Mouse (Mus musculus) lung, embryonic 14.5 days (tissue): ENCODE measurements around the gene F5. TPM values are rescaled to one million over a fixed set of nuclear protein-coding genes. Genes with fewer than 3 reads are reported as not detected.
A peak's percentile ranks its signal among the peaks of the same experiment; 100 is the strongest.

ENCODE experiments used
- ATAC-seq: fragments of 200-750 bp; cut with Nextera tagmentation; 2 replicates; pipeline ENCODE4 v1.8.0; 2017; ENCODE audit warnings: mild to moderate bottlenecking, moderate TSS enrichment, moderate library complexity; ENCODE audit not compliant: insufficient read depth
- DNase-seq: peaks from one replicate; pipeline ENCODE4 v3.0.0-alpha.2; 2015
- H3K27ac ChIP-seq: fragments of 300-500 bp; sonication (generic); 2 replicates; pipeline ENCODE4 v1.5.1; 2014; ENCODE audit warnings: low read depth, mild to moderate bottlenecking, moderate library complexity
- H3K27me3 ChIP-seq: fragments of 300-500 bp; sonication (generic); 2 replicates; pipeline ENCODE4 v1.6.1; 2014; ENCODE audit warnings: low read length, control low read depth; ENCODE audit not compliant: insufficient read depth
- H3K36me3 ChIP-seq: fragments of 300-500 bp; sonication (generic); 2 replicates; pipeline ENCODE4 v1.6.1; 2014; ENCODE audit warnings: control low read depth; ENCODE audit not compliant: insufficient read depth
- H3K4me1 ChIP-seq: fragments of 300-500 bp; sonication (generic); 2 replicates; pipeline ENCODE4 v1.6.1; 2014; ENCODE audit warnings: antibody characterized with exemption, control low read depth; ENCODE audit not compliant: insufficient read depth
- H3K4me2 ChIP-seq: fragments of 300-500 bp; sonication (generic); 2 replicates; pipeline ENCODE4 v1.6.1; 2014; ENCODE audit warnings: mild to moderate bottlenecking
- H3K4me3 ChIP-seq: fragments of 300-500 bp; sonication (generic); 2 replicates; pipeline ENCODE4 v1.5.1; 2014; ENCODE audit warnings: low read depth, low read length
- H3K9ac ChIP-seq: fragments of 300-500 bp; sonication (generic); 2 replicates; pipeline ENCODE4 v1.6.1; 2014
- H3K9me3 ChIP-seq: fragments of 300-500 bp; sonication (generic); 2 replicates; pipeline ENCODE4 v1.6.1; 2016; ENCODE audit warnings: low read depth, low read length, control low read depth
- CTCF ChIP-seq: IDR thresholded peaks from 2 replicates; pipeline ENCODE4 v1.5.1; 2016; ENCODE audit warnings: antibody characterized with exemption, low read depth
- WGBS: fragments of 180-500 bp; shearing (Covaris S2); extraction: QIAGEN DNeasy Blood & Tissue Kit; methylation state at CpG from one replicate; pipeline ENCODE4 v1.1.7; 2014; 5-methylcytosine and 5-hydroxymethylcytosine counted together
- polyA plus RNA-seq: library from polyadenylated mRNA; unstranded; fragments of >200 nt; fragmentation: Nextera tagmentation; extraction: Ambion mirVana; gene quantifications from 2 replicates; pipeline ENCODE4 v1.2.1, GENCODE M21; 2014

F5 gene
- polyA plus RNA-seq, 1 experiment from 2014 or later = 0.53 TPM

GRCm38 (mm10) chr1:164248465-164249331, 97.1 kb downstream of the F5 start, which contains the start of gene Slc19a2:
Gene Slc19a2, plus strand, starts transcription at chr1:164249046.
- Histone ChIP-seq H3K27me3 (no peaks in the 10 kb centered on the region), H3K4me3 (peak within 1 kb of the TSS; percentile 72), H3K4me1 (peaks cover 6% of the 10 kb centered on the region; the same call in 1 of the 2 replicates), H3K9ac (peak within 1 kb of the TSS; percentile 68), H3K4me2 (peak within 1 kb of the TSS; percentile 75), H3K9me3 (no peaks in the 10 kb centered on the region), H3K36me3 (no peaks in the 10 kb centered on the region), H3K27ac (peak within 1 kb of the TSS; percentile 84)
- ATAC-seq (peak; percentile 98), DNase-seq (peak; percentile 98)
- no peak for TF ChIP-seq CTCF
- under 1% methylated on average over 77 of the region's 79 CpGs for WGBS

GRCm38 (mm10) chr1:164249332-164249711, 97.7 kb downstream of the F5 start:
- ATAC-seq (no peak), DNase-seq (peak; percentile 55)
- TF ChIP-seq CTCF = no peak
- H3K9me3 ChIP-seq = no peaks in the 10 kb centered on the region
- H3K4me3 ChIP-seq = peak overlapping the region; percentile 72
- peak overlapping the region; percentile 50; the same call in 1 of the 2 replicates for H3K27ac ChIP-seq
- no peaks in the 10 kb centered on the region for H3K36me3 ChIP-seq
- H3K4me2 ChIP-seq = peak overlapping the region; percentile 75
- WGBS = under 1% methylated on average over 33 of the region's 33 CpGs
- peak overlapping the region; percentile 68 for H3K9ac ChIP-seq
- H3K4me1 ChIP-seq = peaks cover 6% of the 10 kb centered on the region; the same call in 1 of the 2 replicates
- H3K27me3 ChIP-seq = no peaks in the 10 kb centered on the region

GRCm38 (mm10) chr1:164250391-164251150, 98.9 kb downstream of the F5 start:
- TF ChIP-seq CTCF = no peak
- no peaks in the 10 kb centered on the region for H3K9me3 ChIP-seq
- H3K4me2 ChIP-seq = peak overlapping the region; percentile 75
- no peaks in the 10 kb centered on the region for H3K36me3 ChIP-seq
- H3K9ac ChIP-seq = no peak overlapping the region
- H3K4me1 ChIP-seq = peaks cover 6% of the 10 kb centered on the region; the same call in 1 of the 2 replicates
- DNase-seq = no peak
- 46% methylated on average over 8 of the region's 8 CpGs for WGBS
- no peak overlapping the region for H3K27ac ChIP-seq
- peak overlapping the region; percentile 72; the same call in 1 of the 2 replicates for H3K4me3 ChIP-seq
- H3K27me3 ChIP-seq = no peaks in the 10 kb centered on the region
- ATAC-seq = no peak

- no peak overlapping the region for H3K27ac ChIP-seq
- peaks cover 6% of the 10 kb centered on the region; the same call in 1 of the 2 replicates for H3K4me1 ChIP-seq
- no peaks in the 10 kb centered on the region for H3K36me3 ChIP-seq
- no peak for TF ChIP-seq CTCF
- H3K4me2 ChIP-seq = no peak overlapping the region
- H3K9me3 ChIP-seq = no peaks in the 10 kb centered on the region
- no peak overlapping the region for H3K4me3 ChIP-seq
- WGBS = 83% methylated on average over 1 of the region's 1 CpGs
- H3K9ac ChIP-seq = no peak overlapping the region
- DNase-seq (no peak), ATAC-seq (no peak)
- no peaks in the 10 kb centered on the region for H3K27me3 ChIP-seq
These were observed 99.8 kb downstream of the F5 start for GRCm38 (mm10) chr1:164251438-164251837.

GRCm38 (mm10) chr1:164252551-164252950, 100.9 kb downstream of the F5 start:
- Histone ChIP-seq H3K4me1 (peaks cover 6% of the 10 kb centered on the region; the same call in 1 of the 2 replicates), H3K27ac (no peak overlapping the region), H3K4me3 (no peak overlapping the region), H3K4me2 (no peak overlapping the region), H3K9ac (no peak overlapping the region), H3K27me3 (no peaks in the 10 kb centered on the region), H3K9me3 (no peaks in the 10 kb centered on the region), H3K36me3 (peaks cover 6% of the 10 kb centered on the region; the same call in 1 of the 2 replicates)
- no peak for TF ChIP-seq CTCF
- DNase-seq (no peak), ATAC-seq (no peak)
- WGBS = 54% methylated on average over 5 of the region's 5 CpGs

- Histone ChIP-seq H3K27ac (no peak overlapping the region), H3K4me2 (no peak overlapping the region), H3K9ac (no peak overlapping the region), H3K4me3 (no peak overlapping the region), H3K9me3 (no peaks in the 10 kb centered on the region), H3K27me3 (no peaks in the 10 kb centered on the region), H3K4me1 (peaks cover 3% of the 10 kb centered on the region; the same call in 1 of the 2 replicates), H3K36me3 (peaks cover 6% of the 10 kb centered on the region; the same call in 1 of the 2 replicates)
- 57% methylated on average over 3 of the region's 3 CpGs for WGBS
- no peak for ATAC-seq
- no peak for TF ChIP-seq CTCF
- DNase-seq = no peak
These were observed 103.2 kb downstream of the F5 start for GRCm38 (mm10) chr1:164254836-164255235.
